Mouse (Mus musculus) MEL (cell line): ENCODE measurements around the gene Efnb1. TPM values are rescaled to one million over a fixed set of nuclear protein-coding genes. Genes with fewer than 3 reads are reported as not detected.

Experiments
- DNase-seq: peaks from one replicate; pipeline ENCODE4 v3.0.0; 2011; ENCODE audit warnings: low read depth, low spot score
- H3K27ac ChIP-seq: 2 replicates; pipeline ENCODE4 v1.5.1; 2012; ENCODE audit warnings: low read depth, mild to moderate bottlenecking, control low read depth, low read length, moderate library complexity; ENCODE audit not compliant: control insufficient read depth
- H3K27me3 ChIP-seq, 2 experiments: fragments of 150-350 bp in 1 of 2; sonication (generic) in 1 of 2; 2 replicates each; pipeline ENCODE4 v1.6.1; 2012; ENCODE audit warnings: low read length in 2 of 2, mild to moderate bottlenecking in 2 of 2, improper control_type of control experiment in 1 of 2, moderate library complexity in 1 of 2; ENCODE audit not compliant: insufficient read depth in 2 of 2, control insufficient read depth in 1 of 2
- H3K36me3 ChIP-seq, 2 experiments: 2 replicates each; pipeline ENCODE4 v1.6.1; 2012 to 2014; ENCODE audit warnings: low read length in 2 of 2, improper control_type of control experiment in 1 of 2, inconsistent platforms in 1 of 2, mild to moderate bottlenecking in 1 of 2; ENCODE audit not compliant: insufficient read depth in 2 of 2, control insufficient read depth in 1 of 2
- H3K4me1 ChIP-seq, 2 experiments: fragments of 150-350 bp in 1 of 2; sonication (generic) in 1 of 2; 2 replicates each; pipeline ENCODE4 v1.6.1; 2012; ENCODE audit warnings: low read length in 2 of 2, improper control_type of control experiment in 1 of 2, mild to moderate bottlenecking in 1 of 2; ENCODE audit not compliant: insufficient read depth in 2 of 2, control insufficient read depth in 1 of 2
- H3K4me3 ChIP-seq, 2 experiments: fragments of 150-350 bp in 1 of 2; sonication (generic) in 1 of 2; 2 replicates each; pipeline ENCODE4 v1.5.1; 2012; ENCODE audit warnings: low read depth in 2 of 2, low read length in 2 of 2, mild to moderate bottlenecking in 2 of 2, moderate library complexity in 2 of 2, control low read depth in 1 of 2, improper control_type of control experiment in 1 of 2; ENCODE audit not compliant: control insufficient read depth in 1 of 2, insufficient read depth in 1 of 2
- H3K79me2 ChIP-seq: 2 replicates; pipeline ENCODE4 v1.6.1; 2012; ENCODE audit warnings: mild to moderate bottlenecking, low read length, moderate library complexity; ENCODE audit not compliant: control insufficient read depth, poor library complexity, insufficient read depth
- H3K9ac ChIP-seq: 2 replicates; pipeline ENCODE4 v1.6.1; 2012; ENCODE audit warnings: low read depth, mild to moderate bottlenecking, control low read depth, low read length, moderate library complexity; ENCODE audit not compliant: control insufficient read depth, poor library complexity, severe bottlenecking
- H3K9me3 ChIP-seq: fragments of 150-350 bp; sonication (generic); replicated peaks from 2 replicates; pipeline ENCODE4 v1.6.1; 2012; ENCODE audit warnings: mild to moderate bottlenecking, low read length, improper control_type of control experiment, moderate library complexity; ENCODE audit not compliant: insufficient read depth
- BHLHE40 ChIP-seq: IDR thresholded peaks from 2 replicates; pipeline ENCODE4 v1.6.1; 2012; ENCODE audit warnings: low read depth, mild to moderate bottlenecking, inconsistent platforms, low read length, improper control_type of control experiment, borderline replicate concordance
- E2F4 ChIP-seq: IDR thresholded peaks from 2 replicates; pipeline ENCODE4 v1.6.1; 2011; ENCODE audit warnings: low read depth, low read length, improper control_type of control experiment, borderline replicate concordance
- ELF1 ChIP-seq: IDR thresholded peaks from 2 replicates; pipeline ENCODE4 v1.6.1; 2014; ENCODE audit warnings: low read depth, mild to moderate bottlenecking, inconsistent platforms, low read length, improper control_type of control experiment, moderate library complexity
- ETS1 ChIP-seq: IDR thresholded peaks from 2 replicates; pipeline ENCODE4 v1.6.1; 2012; ENCODE audit warnings: low read depth, mild to moderate bottlenecking, inconsistent platforms, low read length, improper control_type of control experiment, moderate library complexity
- KAT2A ChIP-seq: conservative IDR thresholded peaks from 2 replicates; pipeline ENCODE4 v1.6.1; 2012; ENCODE audit warnings: low read depth, low read length, improper control_type of control experiment, inconsistent platforms
- MAX ChIP-seq: IDR thresholded peaks from 2 replicates; pipeline ENCODE4 v1.6.1; 2011; ENCODE audit warnings: low read length, improper control_type of control experiment
- MAZ ChIP-seq: IDR thresholded peaks from 2 replicates; pipeline ENCODE4 v1.6.1; 2012; ENCODE audit warnings: low read depth, mild to moderate bottlenecking, inconsistent platforms, low read length, improper control_type of control experiment
- MEF2A ChIP-seq: IDR thresholded peaks from 2 replicates; pipeline ENCODE4 v1.6.1; 2014; ENCODE audit warnings: low read depth, mild to moderate bottlenecking, inconsistent platforms, low read length, improper control_type of control experiment; ENCODE audit not compliant: poor library complexity, insufficient replicate concordance, severe bottlenecking; ENCODE audit errors: extremely low read depth
- MYB ChIP-seq: IDR thresholded peaks from 2 replicates; pipeline ENCODE4 v1.6.1; 2011; ENCODE audit warnings: mild to moderate bottlenecking, low read depth, low read length, improper control_type of control experiment
- MYC ChIP-seq: IDR thresholded peaks from 2 replicates; pipeline ENCODE4 v1.6.1; 2011; ENCODE audit warnings: low read depth, mild to moderate bottlenecking, low read length, improper control_type of control experiment, moderate library complexity
- NELFE ChIP-seq: IDR thresholded peaks from 2 replicates; pipeline ENCODE4 v1.6.1; 2011; ENCODE audit warnings: low read depth, low read length, improper control_type of control experiment
- POLR2A ChIP-seq, 2 experiments: IDR thresholded peaks; 2 replicates each; pipeline ENCODE4 v1.6.1; 2011 to 2012; ENCODE audit warnings: low read length in 2 of 2, mild to moderate bottlenecking in 2 of 2, control low read depth in 1 of 2, improper control_type of control experiment in 1 of 2, low read depth in 1 of 2, moderate library complexity in 1 of 2; ENCODE audit not compliant: control insufficient read depth in 1 of 2, insufficient read depth in 1 of 2, poor library complexity in 1 of 2
- POLR2AphosphoS2 ChIP-seq: IDR thresholded peaks from 2 replicates; pipeline ENCODE4 v1.6.1; 2011; ENCODE audit warnings: low read length, improper control_type of control experiment
- POLR2AphosphoS5 ChIP-seq: IDR thresholded peaks from 2 replicates; pipeline ENCODE4 v1.6.1; 2012; ENCODE audit warnings: low read depth, borderline replicate concordance, mild to moderate bottlenecking, inconsistent platforms, low read length, moderate library complexity, mixed read lengths
- RAD21 ChIP-seq: IDR thresholded peaks from 2 replicates; pipeline ENCODE4 v1.6.1; 2011; ENCODE audit warnings: mild to moderate bottlenecking, low read depth, low read length, improper control_type of control experiment
- TCF12 ChIP-seq: IDR thresholded peaks from 2 replicates; pipeline ENCODE4 v1.6.1; 2014; ENCODE audit warnings: low read depth, mild to moderate bottlenecking, inconsistent platforms, low read length, improper control_type of control experiment, moderate library complexity
- UBTF ChIP-seq: IDR thresholded peaks from 2 replicates; pipeline ENCODE4 v1.6.1; 2012; ENCODE audit warnings: low read depth, mild to moderate bottlenecking, inconsistent platforms, low read length, improper control_type of control experiment, moderate library complexity, borderline replicate concordance; ENCODE audit not compliant: insufficient read depth
- USF1 ChIP-seq: IDR thresholded peaks from 2 replicates; pipeline ENCODE4 v1.6.1; 2014; ENCODE audit warnings: low read depth, mild to moderate bottlenecking, inconsistent platforms, low read length, improper control_type of control experiment, moderate library complexity
- ZC3H11A ChIP-seq: IDR thresholded peaks from 2 replicates; pipeline ENCODE4 v1.6.1; 2012; ENCODE audit warnings: low read depth, mild to moderate bottlenecking, inconsistent platforms, low read length, improper control_type of control experiment
- ZKSCAN1 ChIP-seq: IDR thresholded peaks from 2 replicates; pipeline ENCODE4 v1.6.1; 2012; ENCODE audit warnings: low read depth, mild to moderate bottlenecking, inconsistent platforms, low read length, improper control_type of control experiment, moderate library complexity
- polyA plus RNA-seq, 2 experiments: library from polyadenylated mRNA; stranded (reverse) in 1 of 2; unstranded in 1 of 2; fragments of >175 nt in 1 of 2; fragments of >200 nt in 1 of 2; gene quantifications; 2 replicates each; pipeline versions ENCODE4 v1.2.1 to v1.2.4; 2012; ENCODE audit warnings: low replicate concordance in 2 of 2, low read depth in 1 of 2; ENCODE audit not compliant: insufficient read length in 2 of 2, insufficient read depth in 1 of 2, missing spikeins in 1 of 2
- total RNA-seq: library from RNA; depleted of rRNA; stranded (reverse); fragments of 300-350 nt; gene quantifications from 2 replicates; pipeline ENCODE4 v1.2.3, GENCODE M21; 2012

Efnb1 gene
- total and polyA plus RNA-seq, 3 experiments: 6.0 to 8.2 TPM; not detected in 1

GRCm38 (mm10) chrX:99167550-99167949 is 31.6 kb downstream of the Efnb1 start:
- no peak for TF ChIP-seq MYB
- no peak for TF ChIP-seq TCF12
- TF ChIP-seq ELF1: no peak
- TF ChIP-seq MYC: no peak
- TF ChIP-seq POLR2AphosphoS5: no peak
- Histone ChIP-seq H3K79me2 (no peaks in the 10 kb centered on the region), H3K36me3 (no peaks in the 10 kb centered on the region), H3K27me3 (no peaks in the 10 kb centered on the region), H3K4me3 (no peak overlapping the region), H3K4me1 (no peaks in the 10 kb centered on the region), H3K27ac (no peak overlapping the region), H3K9me3 (no peaks in the 10 kb centered on the region), H3K9ac (no peak overlapping the region)
- DNase-seq: peak; percentile 7

- no peak overlapping the region for H3K4me3 ChIP-seq
- H3K9ac ChIP-seq: no peak overlapping the region
- H3K27me3 ChIP-seq: no peaks in the 10 kb centered on the region
- no peaks in the 10 kb centered on the region for H3K36me3 ChIP-seq
- no peaks in the 10 kb centered on the region for H3K79me2 ChIP-seq
- H3K4me1 ChIP-seq: no peaks in the 10 kb centered on the region
- DNase-seq: no peak
- TF ChIP-seq MAZ: no peak
- TF ChIP-seq NELFE: no peak
- TF ChIP-seq ZKSCAN1: no peak
- no peak for TF ChIP-seq E2F4
- no peak for TF ChIP-seq KAT2A
- TF ChIP-seq USF1: no peak
- no peak for TF ChIP-seq BHLHE40
- TF ChIP-seq POLR2A (IDR thresholded peaks at IDR 0.05; ENCODE audit: control insufficient read depth in 1 of 2, insufficient read depth in 1 of 2, low read depth in 1 of 2, low read length in 2 of 2, poor library complexity in 1 of 2): no peak
- TF ChIP-seq ZC3H11A: no peak
- no peak for TF ChIP-seq POLR2AphosphoS5
- TF ChIP-seq UBTF: no peak
- TF ChIP-seq RAD21: no peak
- no peak for TF ChIP-seq ETS1
- no peak for TF ChIP-seq POLR2AphosphoS2
- no peak for TF ChIP-seq MEF2A
- TF ChIP-seq TCF12: no peak
- TF ChIP-seq MYB: no peak
- TF ChIP-seq MAX: no peak
- no peaks in the 10 kb centered on the region for H3K9me3 ChIP-seq
- H3K27ac ChIP-seq: no peak overlapping the region
Observed at GRCm38 (mm10) chrX:99172301-99172700, 36.4 kb downstream of the Efnb1 start.
